Comparison of ENCODE assay signal across 11 mouse cellular contexts in genomic region chr4:97875901-97876300, GRCm38 (mm10).
A peak's percentile ranks its signal among the peaks of the same experiment; 100 is the strongest.
DNase-seq lines count a peak whose midpoint lies in the region; ATAC-seq lines count a peak whose summit lies in the region.
"Had no signal": no experiment of that assay in that cellular context is flagged by ENCODE, and none has a peak within 500 bp of the region (broad histone marks: within the 10 kb centered on the region; RNA-seq: fewer than 3 reads in every experiment).

No protein-coding gene starts in this region.

- WGBS in kidney, embryonic 16.5 days = 49% methylated on average over 3 of the region's 3 CpGs
- WGBS in hindbrain, embryonic 13.5 days = 72% methylated on average over 3 of the region's 3 CpGs

- H3K4me3 ChIP-seq in kidney, embryonic 16.5 days (ENCODE audit: low read length) = no peak overlapping the region
- H3K4me3 ChIP-seq in hindbrain, embryonic 13.5 days = no peak overlapping the region
- H3K4me3 ChIP-seq: heart, embryonic 15.5 days had no signal

- H3K27me3 ChIP-seq in kidney, embryonic 16.5 days (ENCODE audit: insufficient read depth, low read length) = no peaks in the 10 kb centered on the region
- H3K27me3 ChIP-seq in hindbrain, embryonic 13.5 days = no peaks in the 10 kb centered on the region
- H3K27me3 ChIP-seq: heart, embryonic 15.5 days had no signal

- H3K9ac ChIP-seq in kidney, embryonic 16.5 days (replicated peaks; ENCODE audit: low read length) = no peak overlapping the region
- H3K9ac ChIP-seq in hindbrain, embryonic 13.5 days = no peak overlapping the region
- H3K9ac ChIP-seq: heart, embryonic 15.5 days had no signal

- H3K9me3 ChIP-seq in kidney, embryonic 16.5 days (ENCODE audit: low read length) = no peaks in the 10 kb centered on the region
- H3K9me3 ChIP-seq in hindbrain, embryonic 13.5 days = no peaks in the 10 kb centered on the region
- H3K9me3 ChIP-seq: heart, embryonic 15.5 days had no signal

- no peak for ATAC-seq in kidney, embryonic 16.5 days (ENCODE audit: low FRiP score, low TSS enrichment)
- no peak for ATAC-seq in hindbrain, embryonic 13.5 days (ENCODE audit: low FRiP score)
- ATAC-seq: inflammation-experienced regulatory T-cells, adult 6 months had no signal

- no peak overlapping the region for H3K27ac ChIP-seq in kidney, embryonic 16.5 days (ENCODE audit: low read length)
- H3K27ac ChIP-seq in hindbrain, embryonic 13.5 days = no peak overlapping the region
- H3K27ac ChIP-seq: heart, embryonic 15.5 days had no signal

- DNase-seq in cerebellum, postnatal 14 days = peak; percentile 35 to 45
- no peak for DNase-seq in cerebellum, adult 11 months
- peak; percentile 39 for DNase-seq in kidney, postnatal 10 days
- DNase-seq in ovary, adult 18-20 months (ENCODE audit: low spot score) = peak; percentile 67
- no peak for DNase-seq in ovary, postnatal 14 days (ENCODE audit: low spot score)
- peak; percentile 66 for DNase-seq in testis, postnatal 10 days (ENCODE audit: low spot score)
- DNase-seq: thymus, adult 18-20 months had no signal

- H3K4me2 ChIP-seq in kidney, embryonic 16.5 days (replicated peaks; ENCODE audit: low read depth, low read length) = no peak overlapping the region
- H3K4me2 ChIP-seq in hindbrain, embryonic 13.5 days = no peak overlapping the region
- H3K4me2 ChIP-seq: heart, embryonic 15.5 days had no signal

- H3K4me1 ChIP-seq in kidney, embryonic 16.5 days (ENCODE audit: insufficient read depth, low read length) = peaks cover 6% of the 10 kb centered on the region
- peaks cover 49% of the 10 kb centered on the region for H3K4me1 ChIP-seq in hindbrain, embryonic 13.5 days (replicated peaks)

- no peaks in the 10 kb centered on the region for H3K36me3 ChIP-seq in kidney, embryonic 16.5 days (ENCODE audit: insufficient read depth, low read length)
- H3K36me3 ChIP-seq in hindbrain, embryonic 13.5 days = no peaks in the 10 kb centered on the region
- H3K36me3 ChIP-seq: heart, embryonic 15.5 days had no signal

Comparison
In these comparisons a context has a peak if more than half of its experiments do, and no peak if none do; other contexts are left out.
1. DNase-seq: peak in cerebellum, postnatal 14 days (2 of 2), kidney, postnatal 10 days (single experiment), ovary, adult 18-20 months (single experiment) and testis, postnatal 10 days (single experiment); none in cerebellum, adult 11 months (single experiment) and ovary, postnatal 14 days (single experiment).